Mouse (Mus musculus) heart, embryonic 13.5 days (tissue): Measurements from ENCODE around the gene Pik3c2b. TPM values are rescaled to one million over a fixed set of nuclear protein-coding genes. Genes with fewer than 3 reads are reported as not detected.

ENCODE experiments used
- ATAC-seq: fragments of 200-750 bp; cut with Nextera tagmentation; 2 replicates; pipeline ENCODE4 v1.8.0; 2017; ENCODE audit warnings: moderate TSS enrichment; ENCODE audit not compliant: insufficient number of reproducible peaks, low FRiP score, low TSS enrichment; ENCODE audit errors: extremely low read depth
- H3K27ac ChIP-seq: fragments of 300-500 bp; sonication (generic); replicated peaks from 2 replicates; pipeline ENCODE4 v1.5.1; 2015; ENCODE audit warnings: moderate library complexity, mild to moderate bottlenecking, inconsistent platforms
- H3K27me3 ChIP-seq: fragments of 300-500 bp; sonication (generic); replicated peaks from 2 replicates; pipeline ENCODE4 v1.6.1; 2015; ENCODE audit warnings: mild to moderate bottlenecking, inconsistent platforms
- H3K36me3 ChIP-seq: fragments of 300-500 bp; sonication (generic); 2 replicates; pipeline ENCODE4 v1.6.1; 2015; ENCODE audit warnings: mild to moderate bottlenecking, inconsistent platforms
- H3K4me1 ChIP-seq: fragments of 300-500 bp; sonication (generic); 2 replicates; pipeline ENCODE4 v1.6.1; 2015; ENCODE audit warnings: inconsistent platforms
- H3K4me2 ChIP-seq: fragments of 300-500 bp; sonication (generic); 2 replicates; pipeline ENCODE4 v1.6.1; 2015; ENCODE audit warnings: inconsistent platforms, mild to moderate bottlenecking, moderate library complexity
- H3K4me3 ChIP-seq: fragments of 300-500 bp; sonication (generic); 2 replicates; pipeline ENCODE4 v1.5.1; 2015; ENCODE audit warnings: moderate library complexity, mild to moderate bottlenecking, inconsistent platforms
- H3K9ac ChIP-seq: fragments of 300-500 bp; sonication (generic); 2 replicates; pipeline ENCODE4 v1.6.1; 2015; ENCODE audit warnings: inconsistent platforms, mild to moderate bottlenecking, moderate library complexity
- H3K9me3 ChIP-seq: fragments of 300-500 bp; sonication (generic); 2 replicates; pipeline ENCODE4 v1.6.1; 2016; ENCODE audit warnings: inconsistent platforms
- WGBS: fragments of 180-500 bp; shearing (Covaris S2); methylation state at CpG from one replicate; pipeline ENCODE4 v1.1.7; 2015; ENCODE audit warnings: mixed read lengths; 5-methylcytosine and 5-hydroxymethylcytosine counted together
- polyA plus RNA-seq: library from polyadenylated mRNA; unstranded; fragments of >200 nt; fragmentation: Nextera tagmentation; extraction: Ambion mirVana; gene quantifications from 2 replicates; pipeline ENCODE4 v1.2.1, GENCODE M21; 2015

Gene Pik3c2b
- polyA plus RNA-seq, 1 experiment from 2014 or later: 9.5 TPM

DNA sequence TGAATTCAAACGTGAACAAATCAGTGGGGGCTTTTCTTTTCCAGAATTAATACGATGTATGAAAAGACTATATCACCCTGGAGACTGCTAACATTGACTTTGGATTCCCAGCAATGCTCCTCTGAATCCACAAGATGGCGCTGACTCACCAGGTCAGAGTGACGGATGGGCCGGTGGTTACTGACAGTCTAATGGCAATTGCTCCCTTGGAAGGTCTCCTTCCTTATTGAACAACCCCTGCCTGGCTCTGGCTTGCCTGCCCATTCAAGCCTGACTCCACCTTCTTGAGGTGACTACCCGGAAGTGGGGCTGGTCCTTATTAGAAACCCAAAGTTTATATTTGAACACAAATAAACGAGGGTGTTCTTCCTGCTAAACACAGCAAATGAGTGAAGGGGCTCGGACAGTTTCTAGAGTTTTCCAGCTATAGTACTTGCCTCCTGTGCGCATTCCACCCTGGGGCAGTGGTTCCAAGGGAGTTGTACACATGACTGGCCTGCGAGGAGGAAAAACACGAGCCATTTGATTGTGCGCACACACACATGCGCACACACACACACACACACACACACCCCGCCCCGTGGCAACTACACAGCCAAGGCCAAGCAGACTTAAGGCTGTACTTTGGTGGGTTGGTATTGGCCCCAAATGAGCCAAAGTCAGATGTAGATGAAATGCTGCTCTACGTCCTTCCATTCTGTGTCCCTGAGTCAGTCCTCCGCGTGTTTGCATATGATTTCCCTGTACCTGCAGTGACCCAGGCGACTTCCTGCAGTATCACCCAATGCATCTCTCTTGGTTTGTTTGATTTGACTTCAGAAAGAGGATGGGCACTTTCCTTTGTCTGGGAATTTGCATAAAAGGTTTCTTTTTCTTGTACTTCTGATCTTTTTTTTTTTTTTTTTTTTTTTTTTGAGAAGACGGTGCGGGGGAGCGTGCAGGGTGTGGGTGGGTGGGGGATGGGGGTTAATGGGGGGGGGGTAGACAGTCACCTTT, 100.8 kb downstream of the Pik3c2b start:
- no peak for ATAC-seq

DNA sequence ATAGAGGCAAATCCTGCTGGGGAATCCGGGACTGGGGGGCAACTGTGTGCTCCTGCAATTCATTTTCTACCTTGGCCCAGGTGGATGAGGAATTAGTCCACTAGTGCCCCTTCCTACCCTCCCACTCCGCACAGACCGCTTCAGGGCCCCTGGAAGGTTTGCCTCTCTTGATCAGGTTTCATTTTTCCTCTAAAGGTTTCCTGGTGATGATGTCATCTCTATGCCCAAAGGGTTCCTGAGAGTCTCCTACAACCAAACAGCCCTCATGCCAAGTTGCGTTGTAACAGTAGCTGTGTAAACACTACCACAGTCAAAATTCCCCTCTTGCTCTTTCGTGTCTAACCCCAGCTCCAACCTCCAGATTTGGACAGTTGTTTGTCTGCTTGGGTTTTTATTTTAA, 101.9 kb downstream of the Pik3c2b start:
- Histone ChIP-seq H3K4me3 (no peak overlapping the region), H3K9me3 (peaks cover 10% of the 10 kb centered on the region; the same call in 1 of the 2 replicates), H3K9ac (no peak overlapping the region), H3K27ac (no peak overlapping the region), H3K4me1 (no peaks in the 10 kb centered on the region), H3K36me3 (peaks cover 10% of the 10 kb centered on the region), H3K27me3 (no peaks in the 10 kb centered on the region), H3K4me2 (no peak overlapping the region)
- no peak for ATAC-seq
- WGBS: 79% methylated on average over 5 of the region's 5 CpGs

More for the DNA sequence above, 100.8 kb downstream of the Pik3c2b start:
- no peak overlapping the region for H3K4me3 ChIP-seq
- H3K27ac ChIP-seq: no peak overlapping the region
- no peaks in the 10 kb centered on the region for H3K4me1 ChIP-seq
- no peak overlapping the region for H3K9ac ChIP-seq
- peaks cover 18% of the 10 kb centered on the region for H3K36me3 ChIP-seq
- H3K4me2 ChIP-seq: no peak overlapping the region
- WGBS: 62% methylated on average over 22 of the region's 22 CpGs
- no peaks in the 10 kb centered on the region for H3K27me3 ChIP-seq
- peaks cover 10% of the 10 kb centered on the region; the same call in 1 of the 2 replicates for H3K9me3 ChIP-seq

GRCm38 (mm10) chr1:133148122-133148521, 102.7 kb downstream of the Pik3c2b start:
- peaks cover 4% of the 10 kb centered on the region; the same call in 1 of the 2 replicates for H3K36me3 ChIP-seq
- no peak overlapping the region for H3K27ac ChIP-seq
- ATAC-seq: no peak
- H3K9ac ChIP-seq: no peak overlapping the region
- H3K27me3 ChIP-seq: no peaks in the 10 kb centered on the region
- no peak overlapping the region for H3K4me3 ChIP-seq
- H3K4me2 ChIP-seq: no peak overlapping the region
- H3K4me1 ChIP-seq: no peaks in the 10 kb centered on the region
- H3K9me3 ChIP-seq: peaks cover 10% of the 10 kb centered on the region; the same call in 1 of the 2 replicates
- WGBS: 90% methylated on average over 8 of the region's 8 CpGs

- Histone ChIP-seq H3K27me3 (no peaks in the 10 kb centered on the region), H3K9ac (no peak overlapping the region), H3K36me3 (peaks cover 4% of the 10 kb centered on the region; the same call in 1 of the 2 replicates), H3K4me1 (no peaks in the 10 kb centered on the region), H3K4me2 (no peak overlapping the region), H3K9me3 (peaks cover 10% of the 10 kb centered on the region; the same call in 1 of the 2 replicates), H3K27ac (no peak overlapping the region), H3K4me3 (no peak overlapping the region)
- ATAC-seq: no peak
- WGBS: 85% methylated on average over 2 of the region's 2 CpGs
Observed at GRCm38 (mm10) chr1:133150556-133150955, 105.1 kb downstream of the Pik3c2b start.

GRCm38 (mm10) chr1:133152213-133152612, 106.7 kb downstream of the Pik3c2b start:
- Histone ChIP-seq H3K4me1 (no peaks in the 10 kb centered on the region), H3K4me2 (no peak overlapping the region), H3K36me3 (peaks cover 4% of the 10 kb centered on the region; the same call in 1 of the 2 replicates), H3K4me3 (no peak overlapping the region), H3K9me3 (peaks cover 10% of the 10 kb centered on the region; the same call in 1 of the 2 replicates), H3K27me3 (peaks cover 6% of the 10 kb centered on the region; the same call in 1 of the 2 replicates), H3K27ac (no peak overlapping the region), H3K9ac (no peak overlapping the region)
- ATAC-seq: no peak
- 84% methylated on average over 3 of the region's 3 CpGs for WGBS

GRCm38 (mm10) chr1:133155270-133155669, 109.8 kb downstream of the Pik3c2b start:
- no peaks in the 10 kb centered on the region for H3K36me3 ChIP-seq
- H3K27ac ChIP-seq: no peak overlapping the region
- H3K9me3 ChIP-seq: no peaks in the 10 kb centered on the region
- H3K4me2 ChIP-seq: no peak overlapping the region
- 77% methylated on average over 6 of the region's 6 CpGs for WGBS
- no peak overlapping the region for H3K9ac ChIP-seq
- ATAC-seq: no peak
- H3K4me3 ChIP-seq: no peak overlapping the region
- H3K4me1 ChIP-seq: peaks cover 12% of the 10 kb centered on the region
- peaks cover 14% of the 10 kb centered on the region for H3K27me3 ChIP-seq

Other genes with a start within 250 kb of the Pik3c2b start
- 8.2 and 8.7 TPM in 2 replicates for gene Lrrn2, start 165.4 kb upstream of the Pik3c2b start, polyA plus RNA-seq
- gene Mdm4, start 15.1 kb upstream of the Pik3c2b start, polyA plus RNA-seq: 19.2 and 23.4 TPM in 2 replicates
- 24.2 and 24.8 TPM in 2 replicates for gene Ppp1r15b, start 85.5 kb downstream of the Pik3c2b start, polyA plus RNA-seq
- gene Plekha6, start 118.5 kb downstream of the Pik3c2b start, polyA plus RNA-seq: 10.6 and 10.7 TPM in 2 replicates